Mouse (Mus musculus) liver, embryonic 14.5 days (tissue): ENCODE data around the gene Dnaaf1. TPM values are rescaled to one million over a fixed set of nuclear protein-coding genes. Genes with fewer than 3 reads are reported as not detected.

Experiments used
- ATAC-seq: fragments of 200-750 bp; cut with Nextera tagmentation; 2 replicates; pipeline ENCODE4 v1.8.0; 2017; ENCODE audit warnings: moderate number of reproducible peaks, mild to moderate bottlenecking, moderate library complexity; ENCODE audit not compliant: insufficient read depth
- DNase-seq, 3 experiments: peaks; one replicate each; pipeline ENCODE4 v3.0.0-alpha.2; 2012 to 2013; ENCODE audit warnings: low read depth in 3 of 3, low spot score in 3 of 3
- H3K27ac ChIP-seq: fragments of 300-500 bp; sonication (generic); 2 replicates; pipeline ENCODE4 v1.5.1; 2014; ENCODE audit warnings: moderate library complexity, mild to moderate bottlenecking, control low read depth, inconsistent platforms
- H3K27me3 ChIP-seq: fragments of 300-500 bp; sonication (generic); 2 replicates; pipeline ENCODE4 v1.6.1; 2014; ENCODE audit warnings: mild to moderate bottlenecking, low read length, moderate library complexity; ENCODE audit not compliant: control insufficient read depth, insufficient read depth
- H3K36me3 ChIP-seq: fragments of 300-500 bp; sonication (generic); replicated peaks from 2 replicates; pipeline ENCODE4 v1.6.1; 2014; ENCODE audit warnings: low read depth; ENCODE audit not compliant: control insufficient read depth, insufficient read depth
- H3K4me1 ChIP-seq, 2 experiments: fragments of 200-500 bp in 1 of 2; fragments of 300-500 bp in 1 of 2; sonication (generic) in 1 of 2; replicated peaks; 2 replicates each; pipeline ENCODE4 v1.6.1; 2012 to 2014; ENCODE audit warnings: antibody characterized with exemption in 1 of 2, inconsistent platforms in 1 of 2, low read length in 1 of 2; ENCODE audit not compliant: control insufficient read depth in 2 of 2, insufficient read depth in 2 of 2
- H3K4me2 ChIP-seq: fragments of 300-500 bp; sonication (generic); 2 replicates; pipeline ENCODE4 v1.6.1; 2014; ENCODE audit warnings: low read depth, mild to moderate bottlenecking, control low read depth, moderate library complexity
- H3K4me3 ChIP-seq, 2 experiments: fragments of 200-500 bp in 1 of 2; fragments of 300-500 bp in 1 of 2; sonication (generic) in 1 of 2; 2 replicates each; pipeline ENCODE4 v1.5.1; 2012 to 2014; ENCODE audit warnings: low read depth in 2 of 2, low read length in 2 of 2, mild to moderate bottlenecking in 2 of 2, control low read depth in 1 of 2, inconsistent platforms in 1 of 2, moderate library complexity in 1 of 2; ENCODE audit not compliant: insufficient read depth in 1 of 2
- H3K9ac ChIP-seq: fragments of 300-500 bp; sonication (generic); replicated peaks from 2 replicates; pipeline ENCODE4 v1.6.1; 2014; ENCODE audit warnings: mild to moderate bottlenecking, control low read depth, moderate library complexity
- H3K9me3 ChIP-seq: fragments of 300-500 bp; sonication (generic); 2 replicates; pipeline ENCODE4 v1.6.1; 2016; ENCODE audit warnings: low read length, mixed read lengths; ENCODE audit not compliant: control insufficient read depth
- CTCF ChIP-seq: IDR thresholded peaks from 2 replicates; pipeline ENCODE4 v1.5.1; 2016; ENCODE audit warnings: antibody characterized with exemption, low read depth, control low read depth
- EP300 ChIP-seq: IDR thresholded peaks from 2 replicates; pipeline ENCODE4 v1.6.1; 2016; ENCODE audit warnings: antibody characterized with exemption, low read depth
- WGBS: fragments of 180-500 bp; shearing (Covaris S2); extraction: QIAGEN DNeasy Blood & Tissue Kit; methylation state at CpG from one replicate; pipeline ENCODE4 v1.1.7; 2014; ENCODE audit not compliant: insufficient replicate concordance; 5-methylcytosine and 5-hydroxymethylcytosine counted together
- polyA plus RNA-seq, 2 experiments: library from polyadenylated mRNA; depleted of rRNA in 1 of 2; stranded (reverse) in 1 of 2; unstranded in 1 of 2; fragments of >200 nt; fragmentation: Nextera tagmentation in 1 of 2; extraction: Ambion mirVana in 1 of 2; gene quantifications; 2 replicates each; pipeline versions ENCODE4 v1.2.1 to v1.2.3; 2012 to 2014

Gene Dnaaf1
- polyA plus RNA-seq, 2 experiments: 0.03 to 0.04 TPM

DNA sequence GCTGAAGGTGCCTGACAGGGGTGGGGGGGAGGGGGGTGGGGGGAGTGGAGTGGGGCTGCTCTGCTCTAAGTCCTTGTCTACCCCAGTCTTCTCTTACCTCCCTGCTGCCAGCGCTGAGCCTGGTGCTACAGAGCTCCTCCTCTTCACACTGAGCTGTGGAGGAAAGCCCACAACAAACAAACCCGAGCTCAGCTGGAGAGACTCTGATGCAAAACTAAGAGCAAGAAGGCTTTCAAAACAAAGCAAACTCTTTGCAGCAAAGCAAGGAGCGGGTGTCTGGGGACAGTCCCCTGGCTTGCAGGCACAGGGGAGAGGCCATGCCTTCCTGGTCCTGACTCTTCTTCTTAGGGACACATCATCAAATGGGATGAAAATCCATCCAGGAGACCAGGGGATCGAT, 5.2 kb upstream of the Dnaaf1 start:
- TF ChIP-seq CTCF (no peak), EP300 (no peak)
- H3K4me1 ChIP-seq: peaks cover 5 to 10% of the 10 kb centered on the region in 2 experiments; a peak in 3 of 4 replicates
- WGBS: 56% methylated on average over 4 of the region's 4 CpGs
- H3K4me3 ChIP-seq: no peak overlapping the region
- H3K27me3 ChIP-seq: no peaks in the 10 kb centered on the region
- no peak overlapping the region for H3K4me2 ChIP-seq
- no peaks in the 10 kb centered on the region for H3K9me3 ChIP-seq
- peaks cover 3% of the 10 kb centered on the region for H3K36me3 ChIP-seq
- no peak overlapping the region for H3K9ac ChIP-seq
- ATAC-seq (no peak), DNase-seq (no peak)
- H3K27ac ChIP-seq: no peak overlapping the region

- ATAC-seq (no peak), DNase-seq (no peak)
- H3K27ac ChIP-seq: no peak overlapping the region
- H3K4me1 ChIP-seq: peaks cover 11 to 14% of the 10 kb centered on the region in 2 experiments; a peak in 3 of 4 replicates
- H3K4me3 ChIP-seq: no peak overlapping the region
- no peaks in the 10 kb centered on the region for H3K36me3 ChIP-seq
- no peaks in the 10 kb centered on the region for H3K9me3 ChIP-seq
- no peaks in the 10 kb centered on the region for H3K27me3 ChIP-seq
- no peak overlapping the region for H3K4me2 ChIP-seq
- 47% methylated on average over 6 of the region's 6 CpGs for WGBS
- TF ChIP-seq CTCF: no peak
- no peak for TF ChIP-seq EP300
- no peak overlapping the region for H3K9ac ChIP-seq
Observed at GRCm38 (mm10) chr8:119571135-119571534, 3.9 kb upstream of the Dnaaf1 start.

DNA sequence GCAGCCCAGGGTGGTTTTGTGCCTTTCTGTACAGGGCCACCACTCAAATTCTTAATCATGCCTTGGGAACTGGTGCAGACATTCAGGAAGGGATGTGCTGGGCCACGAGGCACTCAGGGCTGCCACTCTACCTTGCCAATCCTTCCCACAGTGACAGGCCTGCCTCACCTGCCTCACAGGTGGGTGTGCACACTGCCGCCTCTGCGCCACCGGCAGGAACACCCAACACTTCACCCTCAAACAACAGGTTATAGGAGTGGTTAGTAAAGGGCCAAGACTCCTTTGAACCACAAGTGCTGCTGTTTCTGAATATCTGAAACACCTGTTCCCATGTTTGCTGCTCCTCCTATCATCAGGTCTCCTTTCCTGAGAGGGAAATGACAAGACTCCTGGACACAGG, 2.6 kb upstream of the Dnaaf1 start:
- no peak overlapping the region for H3K4me3 ChIP-seq
- 78% methylated on average over 4 of the region's 4 CpGs for WGBS
- ATAC-seq (no peak), DNase-seq (no peak)
- peaks cover 11 to 14% of the 10 kb centered on the region in 2 experiments; a peak in 3 of 4 replicates for H3K4me1 ChIP-seq
- H3K4me2 ChIP-seq: no peak overlapping the region
- H3K9me3 ChIP-seq: no peaks in the 10 kb centered on the region
- no peak overlapping the region for H3K27ac ChIP-seq
- H3K36me3 ChIP-seq: no peaks in the 10 kb centered on the region
- no peaks in the 10 kb centered on the region for H3K27me3 ChIP-seq
- TF ChIP-seq CTCF (no peak), EP300 (no peak)
- no peak overlapping the region for H3K9ac ChIP-seq

GRCm38 (mm10) chr8:119575366-119575726, 311 bp downstream of the Dnaaf1 start:
- H3K27me3 ChIP-seq: no peaks in the 10 kb centered on the region
- DNase-seq (no peak), ATAC-seq (no peak; the same call in 1 of the 2 replicates)
- no peak overlapping the region for H3K27ac ChIP-seq
- peaks cover 14 to 23% of the 10 kb centered on the region in 2 experiments; a peak in 3 of 4 replicates for H3K4me1 ChIP-seq
- H3K9me3 ChIP-seq: no peaks in the 10 kb centered on the region
- peak overlapping the region; percentile 71 to 73 for H3K4me3 ChIP-seq
- no peak for TF ChIP-seq CTCF
- no peak for TF ChIP-seq EP300
- no peaks in the 10 kb centered on the region for H3K36me3 ChIP-seq
- peak overlapping the region; percentile 95 for H3K4me2 ChIP-seq
- H3K9ac ChIP-seq: peak overlapping the region; percentile 52; the same call in 1 of the 2 replicates
- 3% methylated on average over 16 of the region's 16 CpGs for WGBS

- DNase-seq (no peak), ATAC-seq (no peak)
- Histone ChIP-seq H3K9me3 (no peaks in the 10 kb centered on the region), H3K4me2 (no peak overlapping the region), H3K4me1 (peaks cover 17 to 32% of the 10 kb centered on the region in 2 experiments), H3K9ac (no peak overlapping the region), H3K36me3 (no peaks in the 10 kb centered on the region), H3K27ac (no peak overlapping the region), H3K4me3 (no peak overlapping the region), H3K27me3 (no peaks in the 10 kb centered on the region)
- TF ChIP-seq EP300 (no peak), CTCF (no peak)
- 51% methylated on average over 13 of the region's 13 CpGs for WGBS
Observed at GRCm38 (mm10) chr8:119579096-119579495, 4.1 kb downstream of the Dnaaf1 start.
